25 mouse cellular contexts compared by ENCODE assay signal in genomic region chr15:90377959-90378358, GRCm38 (mm10).
A peak's percentile ranks its signal among the peaks of the same experiment; 100 is the strongest.
DNase-seq lines count a peak whose midpoint lies in the region; ATAC-seq and TF ChIP-seq lines count a peak whose summit lies in the region.
"Had no signal": no experiment of that assay in that cellular context is flagged by ENCODE, and none has a peak within 500 bp of the region (broad histone marks: within the 10 kb centered on the region; RNA-seq: fewer than 3 reads in every experiment).

No protein-coding gene starts in this region.

- no peaks in the 10 kb centered on the region for H3K79me2 ChIP-seq in C2C12 (ENCODE audit: control insufficient read depth, insufficient read depth)

- no peaks in the 10 kb centered on the region for H3K36me3 ChIP-seq in C2C12 (ENCODE audit: control insufficient read depth, insufficient read depth)
- H3K36me3 ChIP-seq: embryonic facial prominence, embryonic 10.5 days; embryonic facial prominence, embryonic 12.5 days; forebrain, embryonic 10.5 days; forebrain, embryonic 12.5 days; G1E had no signal

- no peaks in the 10 kb centered on the region for H3K27me3 ChIP-seq in C2C12 (ENCODE audit: control insufficient read depth, insufficient read depth, insufficient read length)
- H3K27me3 ChIP-seq: CH12.LX; embryonic facial prominence, embryonic 12.5 days; forebrain, embryonic 12.5 days had no signal

- H3ac ChIP-seq in C2C12 (ENCODE audit: control insufficient read depth, insufficient read length, low read depth), result no peak overlapping the region

- H3K4me3 ChIP-seq in C2C12 (ENCODE audit: insufficient read depth, poor library complexity, severe bottlenecking), result no peak overlapping the region
- H3K4me3 ChIP-seq: embryonic facial prominence, embryonic 10.5 days; embryonic facial prominence, embryonic 12.5 days; forebrain, embryonic 10.5 days; forebrain, embryonic 12.5 days had no signal

- intact Hi-C loops in gastrocnemius, postnatal 14 days (cut with DNase I; ENCODE audit: low total_unique reads), result no loop called here

- ATAC-seq in inflammation-experienced regulatory T-cells, adult 6 months, result no peak
- ATAC-seq: CD4-positive, CD25-positive, alpha-beta regulatory T cell, adult 4 months; forebrain, embryonic 14.5 days; forebrain, embryonic 16.5 days had no signal

- no peak for TF ChIP-seq CTCF in C2C12 (IDR thresholded peaks at IDR 0.05; ENCODE audit: control insufficient read depth, insufficient read depth, insufficient read length)

- DNase-seq in 3134 (ENCODE audit: extremely low read depth, insufficient read length, low spot score) (peak; percentile 68), NIH3T3 (ENCODE audit: low read depth) (peak; percentile 87)
- peak; percentile 27 for DNase-seq in fibroblast of lung, adult 2 months (ENCODE audit: low read depth)
- no peak for DNase-seq in cerebellum, adult 11 months
- no peak for DNase-seq in layer of hippocampus, adult 11-12 months (ENCODE audit: low spot score)
- no peak for DNase-seq in gastrocnemius, postnatal 14 days
- DNase-seq: adrenal gland, adult 2 months; adrenal gland, postnatal 10 days; adrenal gland, postnatal 25 days; cerebellum, adult 11-12 months; cerebellum, adult 2 months; cerebellum, adult 9-10 months; cerebellum, postnatal 10 days; cerebellum, postnatal 25 days had no signal

- no peaks in the 10 kb centered on the region for H3K79me3 ChIP-seq in C2C12 (ENCODE audit: low read depth)

TF ChIP-seq in C2C12, 6 proteins besides CTCF, POLR2A, EP300 and RAD21:
- TF ChIP-seq USF1 (IDR thresholded peaks at IDR 0.05; ENCODE audit: low read depth), result no peak
- peak; percentile 25 for TF ChIP-seq FOSL1 (IDR thresholded peaks at IDR 0.05; ENCODE audit: insufficient read depth, low read length, poor library complexity, severe bottlenecking)

Comparison
In these comparisons a context has a peak if more than half of its experiments do, and no peak if none do; other contexts are left out.
1. DNase-seq: peak in 3134 (single experiment), NIH3T3 (single experiment) and fibroblast of lung, adult 2 months (single experiment); none in cerebellum, adult 11 months (single experiment), layer of hippocampus, adult 11-12 months (single experiment) and gastrocnemius, postnatal 14 days (single experiment).